Mouse (Mus musculus): ENCODE measurements around the gene Hnrnpl.

Gene Hnrnpl

GRCm38 (mm10) chr7:28831411-28832125 is 23.2 kb downstream of the Hnrnpl start:
- DNase-seq = no peak

GRCm38 (mm10) chr7:28832137-28832536 is 23.8 kb downstream of the Hnrnpl start:
- no peak for DNase-seq

- no peak for DNase-seq
These were observed 25.5 kb downstream of the Hnrnpl start, which contains the start of gene Lgals4 for GRCm38 (mm10) chr7:28833723-28834347. Gene Lgals4, plus strand, starts transcription at chr7:28833854.

GRCm38 (mm10) chr7:28836936-28837335 is 28.6 kb downstream of the Hnrnpl start:
- no peak for DNase-seq

- DNase-seq = peak; percentile 48 to 67
These were observed 30.0 kb downstream of the Hnrnpl start for GRCm38 (mm10) chr7:28838331-28838730.

- no peak for DNase-seq
These were observed 38.9 kb downstream of the Hnrnpl start for GRCm38 (mm10) chr7:28847273-28847672.

GRCm38 (mm10) chr7:28849700-28850236 is 41.4 kb downstream of the Hnrnpl start:
- no peak for DNase-seq

GRCm38 (mm10) chr7:28850642-28851041 is 42.3 kb downstream of the Hnrnpl start:
- DNase-seq = no peak

GRCm38 (mm10) chr7:28859953-28860352 is 51.6 kb downstream of the Hnrnpl start:
- DNase-seq = no peak

GRCm38 (mm10) chr7:28860898-28861297 is 52.6 kb downstream of the Hnrnpl start:
- DNase-seq = no peak

GRCm38 (mm10) chr7:28862817-28863499 is 54.6 kb downstream of the Hnrnpl start:
- DNase-seq = no peak

- no peak for DNase-seq
These were observed 55.2 kb downstream of the Hnrnpl start, which contains the start of gene Lgals7 for GRCm38 (mm10) chr7:28863540-28863939. Gene Lgals7, plus strand, starts transcription at chr7:28863853.

GRCm38 (mm10) chr7:28864288-28864750 is 56.0 kb downstream of the Hnrnpl start:
- no peak for DNase-seq

- DNase-seq = peak; percentile 24 to 45
These were observed 57.4 kb downstream of the Hnrnpl start for GRCm38 (mm10) chr7:28865481-28866300.

- DNase-seq = no peak
These were observed 58.6 kb downstream of the Hnrnpl start for GRCm38 (mm10) chr7:28866769-28867507.

GRCm38 (mm10) chr7:28867508-28868340 is 59.4 kb downstream of the Hnrnpl start:
- peak; percentile 82 to 86 for DNase-seq

GRCm38 (mm10) chr7:28870901-28871664 is 62.7 kb downstream of the Hnrnpl start:
- DNase-seq = no peak
